Mouse (Mus musculus): ENCODE measurements around the gene Nfya.

Nfya gene

DNA sequence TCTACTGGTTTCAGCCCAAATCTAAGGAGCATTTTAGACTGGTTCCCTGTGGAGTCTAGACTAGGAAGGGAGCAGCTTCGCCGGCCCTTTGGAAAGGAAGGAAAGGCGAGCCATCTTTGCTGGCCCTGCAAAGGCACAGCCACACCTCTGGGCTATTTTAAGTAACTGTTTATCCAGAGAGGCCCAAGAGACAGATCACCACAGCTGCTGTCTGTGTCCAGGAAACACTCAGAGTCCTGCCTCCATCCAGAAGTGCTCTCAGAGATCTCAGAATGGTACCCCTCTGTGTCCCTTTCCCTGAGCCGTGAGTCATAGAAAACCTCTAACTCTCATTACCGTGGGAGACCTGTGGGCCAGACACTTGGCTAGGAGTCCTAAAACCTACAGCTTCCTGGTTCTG is 20.7 kb upstream of the Nfya start:
- no peak for DNase-seq (ENCODE audit: low spot score)

DNA sequence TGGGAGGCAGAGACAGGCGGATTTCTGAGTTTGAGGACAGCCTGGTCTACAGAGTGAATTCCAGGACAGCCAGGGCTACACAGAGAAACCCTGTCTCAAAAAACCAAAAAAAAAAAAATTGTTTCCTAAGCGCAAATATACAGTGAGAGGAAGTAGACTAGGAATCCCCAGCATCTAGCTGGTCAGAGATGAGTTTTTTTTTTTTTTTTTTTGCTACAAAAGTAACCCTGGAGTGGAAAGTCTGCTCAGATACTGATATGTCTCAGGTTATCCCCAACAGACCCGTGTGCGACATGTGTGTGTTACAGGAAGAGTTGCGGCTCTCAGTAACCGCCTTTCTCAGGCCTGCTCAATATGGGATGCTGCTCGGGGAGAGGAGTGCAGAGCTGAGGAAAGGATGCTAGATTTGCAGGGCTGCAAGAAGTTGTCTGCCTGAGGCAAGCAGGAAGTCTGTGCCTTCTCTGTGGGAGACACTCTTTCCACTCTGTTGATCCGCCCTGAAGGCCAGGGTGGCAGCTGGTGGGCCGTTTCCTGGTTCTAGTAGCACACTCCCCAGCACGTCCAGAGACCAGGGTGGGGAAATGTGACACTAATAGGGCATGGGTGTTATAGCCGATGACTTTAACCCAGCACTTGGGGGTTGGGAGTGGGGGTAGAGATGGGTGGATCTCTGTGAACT is 18.3 kb upstream of the Nfya start:
- no peak for DNase-seq (ENCODE audit: low spot score)

DNA sequence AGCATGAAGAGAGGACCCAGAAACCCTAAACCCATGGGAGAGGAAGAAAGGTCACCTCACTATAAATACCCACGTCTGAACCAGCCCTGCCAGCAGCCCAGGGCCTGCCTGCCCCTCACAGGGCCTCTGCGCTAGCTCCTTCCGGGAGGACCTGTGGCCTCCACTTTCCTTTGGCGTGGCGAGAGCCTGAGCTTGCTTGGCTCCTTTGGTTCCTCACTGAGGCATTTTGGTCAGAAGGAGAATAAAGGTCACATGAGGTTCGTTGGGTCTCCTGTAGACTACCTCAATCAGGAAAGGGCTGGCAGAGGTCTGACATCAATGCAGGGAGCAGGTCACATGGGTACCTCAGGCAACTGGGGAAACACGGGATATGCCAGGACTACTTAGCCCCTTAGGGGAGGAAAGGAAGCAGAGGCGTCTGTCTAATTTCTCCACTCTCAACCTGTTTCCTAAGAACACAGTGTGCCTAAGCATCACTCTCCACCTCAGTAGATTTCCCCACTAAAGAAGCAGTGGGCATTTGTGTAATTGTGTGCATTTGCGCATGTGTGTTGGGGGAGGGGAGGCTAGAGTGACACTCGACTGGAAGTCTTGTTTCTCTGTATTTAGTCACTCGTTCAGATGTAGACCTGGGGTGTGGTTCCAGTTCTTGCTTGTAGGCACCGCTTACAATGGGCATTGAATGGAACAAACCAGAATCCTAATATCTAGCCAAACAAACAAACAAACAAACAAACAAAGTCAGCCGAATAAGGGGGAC is 17.5 kb upstream of the Nfya start:
- no peak for DNase-seq (ENCODE audit: low spot score)

DNA sequence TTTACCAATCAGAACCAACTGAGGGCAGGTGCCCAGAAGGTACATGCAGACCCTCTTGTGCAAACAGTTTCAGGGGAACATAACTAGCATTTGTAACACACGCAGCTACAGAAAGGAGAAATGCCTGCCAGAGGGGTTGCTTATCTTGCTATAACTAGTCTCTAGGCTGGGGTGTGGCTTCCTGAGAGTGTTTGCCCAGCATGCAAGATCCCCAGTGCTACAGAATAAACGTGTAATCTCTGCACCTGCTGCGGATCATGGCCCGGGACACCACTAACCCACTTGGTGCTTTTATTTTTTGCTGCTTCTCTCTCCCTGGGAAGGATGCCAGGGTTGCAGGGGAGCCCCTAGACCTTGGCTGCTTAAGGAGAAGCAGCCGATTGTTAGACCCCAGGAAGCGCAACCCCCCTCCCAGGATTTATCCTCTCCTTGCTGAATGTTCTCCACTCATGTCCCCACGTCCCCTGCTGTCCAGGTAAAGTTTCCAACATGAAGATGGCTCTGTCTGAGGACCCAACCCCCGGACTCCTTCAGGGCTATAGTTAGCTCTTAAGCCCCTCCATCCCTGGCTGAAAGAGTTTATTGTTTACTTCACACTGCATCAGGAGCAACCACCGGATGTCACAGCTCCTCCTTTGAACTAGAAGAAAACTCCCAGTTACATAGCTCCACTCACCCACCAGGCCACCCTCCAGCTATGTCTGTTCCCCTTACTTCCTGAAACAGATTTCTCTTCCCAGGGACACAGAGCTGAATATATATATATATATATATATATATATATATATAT is 16.3 kb upstream of the Nfya start:
- no peak for DNase-seq (ENCODE audit: low spot score)

DNA sequence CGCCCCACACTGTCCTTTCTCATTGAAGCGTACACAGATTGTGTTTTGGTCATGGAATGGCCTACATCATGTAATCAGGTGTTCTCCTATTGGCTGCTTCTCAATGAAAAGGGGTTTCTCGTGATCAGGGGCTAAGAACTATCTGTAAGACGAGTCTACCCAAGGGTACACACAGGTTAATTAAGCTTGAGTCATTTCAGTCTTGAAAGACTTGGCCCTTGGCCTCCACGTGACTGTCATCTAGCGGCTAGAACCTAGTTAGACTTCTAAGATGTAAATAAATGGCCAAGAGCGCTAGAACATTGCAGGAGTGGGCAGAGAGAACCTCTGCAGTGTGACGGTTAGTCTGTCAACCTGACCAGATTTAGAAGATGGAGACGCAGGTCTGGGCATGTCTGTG is 14.5 kb upstream of the Nfya start:
- DNase-seq (ENCODE audit: low spot score): no peak

DNA sequence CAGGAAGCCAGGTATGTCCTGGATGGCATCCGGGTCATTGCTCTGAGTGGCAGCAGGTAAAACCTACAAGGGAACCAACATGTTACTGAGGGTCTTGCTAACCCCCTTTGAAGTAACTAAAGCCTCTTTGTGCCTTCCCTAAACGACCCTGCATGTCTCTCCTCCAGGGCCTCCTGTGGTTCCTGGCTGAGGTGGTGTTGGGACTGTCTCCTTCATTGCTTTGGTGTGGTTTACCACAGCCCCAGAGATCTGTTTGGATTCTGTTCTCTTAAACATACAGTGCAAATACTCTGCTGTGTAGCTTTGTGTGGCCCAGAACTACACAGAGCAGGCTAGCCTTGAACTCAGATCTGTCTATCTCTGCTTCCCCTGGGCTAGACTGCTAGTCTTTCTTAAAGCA is 9.9 kb upstream of the Nfya start:
- no peak for DNase-seq (ENCODE audit: low spot score)

DNA sequence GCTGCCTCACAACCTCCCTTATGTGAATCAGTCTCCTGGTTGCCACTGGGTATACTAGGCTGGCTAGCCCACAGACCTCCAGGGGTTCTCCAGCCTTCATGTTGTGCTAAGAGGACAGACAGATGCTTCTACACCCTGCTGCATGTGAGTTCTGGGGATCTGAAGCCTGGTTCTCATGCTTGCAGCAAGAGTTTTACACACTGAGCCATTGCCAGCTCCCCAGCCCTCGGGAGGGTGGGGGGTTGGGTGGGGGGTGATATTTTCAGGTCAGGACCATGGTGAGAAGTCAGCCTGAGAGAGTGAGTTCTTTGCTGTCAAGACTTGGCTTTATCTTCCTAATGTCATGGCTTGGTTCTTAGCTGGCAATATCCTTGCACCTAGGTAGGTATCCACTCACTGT is 9.1 kb upstream of the Nfya start:
- DNase-seq (ENCODE audit: low spot score): no peak

DNA sequence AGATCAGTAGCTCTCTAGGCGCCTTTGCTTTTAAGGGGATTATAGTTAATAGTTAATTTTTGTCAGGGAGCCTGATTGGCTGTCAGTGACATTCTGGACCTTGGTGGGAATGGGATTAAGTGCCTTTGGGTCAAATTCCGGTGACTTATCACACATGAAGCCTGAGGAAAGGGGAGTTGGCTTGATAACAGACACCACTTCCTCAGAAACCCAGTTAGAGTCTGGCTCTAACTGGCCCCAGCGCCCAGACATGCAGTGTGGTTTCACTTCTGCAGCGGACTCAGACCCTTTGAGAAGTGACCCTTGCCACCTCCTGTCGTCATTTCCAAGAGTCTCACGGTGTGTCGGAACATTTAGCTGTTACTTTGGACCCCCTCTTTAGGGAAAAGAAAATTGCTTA is 8.5 kb upstream of the Nfya start:
- no peak for DNase-seq (ENCODE audit: low spot score)

DNA sequence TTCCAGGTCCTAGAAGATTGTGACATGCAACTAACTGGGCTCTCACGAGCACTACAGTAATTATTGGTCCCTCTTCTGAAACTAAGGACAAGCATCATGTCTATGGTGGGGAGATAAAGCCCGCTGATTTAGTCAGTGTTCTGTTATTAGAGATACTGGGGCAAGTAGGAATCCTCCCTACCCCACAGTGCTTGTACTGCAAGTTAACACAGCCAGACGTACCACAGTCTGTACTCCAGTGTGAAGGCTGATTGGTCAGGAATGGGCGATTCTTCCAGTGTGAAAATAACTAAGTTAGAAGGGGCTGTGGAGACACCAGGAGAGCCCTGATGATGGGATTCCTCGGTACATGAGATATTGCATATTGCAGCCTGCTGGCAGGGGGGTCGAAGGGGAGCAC is 7.8 kb upstream of the Nfya start:
- no peak for DNase-seq (ENCODE audit: low spot score)

DNA sequence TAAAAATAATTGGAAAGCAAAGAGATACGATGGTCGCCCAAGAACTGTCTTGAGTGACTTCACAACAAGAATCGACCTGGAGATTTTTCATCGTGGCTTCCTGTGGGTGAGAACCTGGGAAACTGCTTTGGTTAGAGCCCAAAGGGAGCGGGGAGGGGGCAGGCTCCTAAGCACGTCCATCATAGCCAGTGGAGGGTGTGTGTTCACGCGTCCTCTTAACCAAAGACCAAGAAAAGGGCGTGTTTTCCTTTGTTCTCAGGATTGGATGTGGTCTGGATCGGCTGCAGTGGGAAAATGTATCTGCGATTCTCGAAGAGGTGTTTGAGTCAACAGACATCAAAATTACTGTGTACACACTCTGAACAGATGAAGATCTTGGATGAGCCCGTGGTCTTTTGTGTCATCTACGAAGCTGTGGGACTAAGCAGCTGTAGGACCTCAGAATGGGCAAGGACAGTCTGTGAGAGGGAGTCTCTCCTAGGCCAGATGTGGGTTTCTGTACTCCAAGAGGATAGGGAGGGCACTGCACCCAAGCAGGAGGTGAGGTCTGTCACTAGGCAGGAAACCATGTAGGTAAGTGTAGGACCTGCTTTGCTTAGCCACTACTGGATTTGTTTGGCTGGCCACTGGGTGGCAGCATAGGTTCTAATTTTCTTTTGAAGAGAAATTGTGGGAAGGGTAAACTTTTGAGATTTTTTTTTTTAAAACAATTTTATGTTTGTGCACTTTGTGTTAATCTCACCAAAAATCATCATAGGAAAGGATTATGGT is 6.9 kb upstream of the Nfya start:
- no peak for DNase-seq (ENCODE audit: low spot score)

DNA sequence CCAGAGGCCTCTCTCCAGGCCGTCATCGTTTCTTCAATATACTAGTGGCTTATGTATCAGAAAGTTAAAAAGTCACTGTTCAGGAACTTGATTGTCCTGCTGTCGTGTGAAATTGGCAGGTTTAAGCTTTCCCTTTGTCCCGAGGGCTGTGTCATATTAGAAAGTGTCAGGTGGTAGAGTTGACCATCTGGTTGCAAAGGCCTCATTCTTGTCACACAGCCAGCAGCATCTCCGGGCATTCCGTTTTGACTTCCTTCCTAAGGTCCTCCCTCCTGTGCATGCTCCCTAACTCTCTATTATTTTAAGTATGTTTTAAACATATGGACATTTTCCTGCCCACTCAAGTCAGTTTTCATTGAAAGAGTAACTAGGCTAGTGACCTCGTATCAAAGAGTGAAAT is 6.3 kb upstream of the Nfya start:
- DNase-seq (ENCODE audit: low spot score): no peak

DNA sequence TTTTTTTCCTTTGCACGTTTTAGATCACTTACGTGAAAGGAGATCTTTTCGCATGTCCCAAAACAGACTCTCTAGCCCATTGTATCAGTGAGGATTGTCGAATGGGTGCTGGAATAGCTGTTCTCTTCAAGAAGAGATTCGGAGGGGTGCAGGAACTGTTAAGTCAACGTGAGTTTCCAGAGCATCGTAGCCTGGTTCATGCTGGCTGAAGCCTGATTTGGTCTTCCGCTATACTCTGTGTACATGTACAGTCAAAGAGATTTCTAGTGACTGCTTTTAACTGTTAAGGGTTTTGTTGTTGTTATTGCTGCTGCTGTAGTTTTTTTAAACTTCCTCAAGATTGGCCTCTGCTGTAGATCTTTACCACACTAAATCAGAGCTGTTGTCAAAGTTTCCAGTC is 1.5 kb upstream of the Nfya start:
- no peak for DNase-seq (ENCODE audit: low spot score)

DNA sequence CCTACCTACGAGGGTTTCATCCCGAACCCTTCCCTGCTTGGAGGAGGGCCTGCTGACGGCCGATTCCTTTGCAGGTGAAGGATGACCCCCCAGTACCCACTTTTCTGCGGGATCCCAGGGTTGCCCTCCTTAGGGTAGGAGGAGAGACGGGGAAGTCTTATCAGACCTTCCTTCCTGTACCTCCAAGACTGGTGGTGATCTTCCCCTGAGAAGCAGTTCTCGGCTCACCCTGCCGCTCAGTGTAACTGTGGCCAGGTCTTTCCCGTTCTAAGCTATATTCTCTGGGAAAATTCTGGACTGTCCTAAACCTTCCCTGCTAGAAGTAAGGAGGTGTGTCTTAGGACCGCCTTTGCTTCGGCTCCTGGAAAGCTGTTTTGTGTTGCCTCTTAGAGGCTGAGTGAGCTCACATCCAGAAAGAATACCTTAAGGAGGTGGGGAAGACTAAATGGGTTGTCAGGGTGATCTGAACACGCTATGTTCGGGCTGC is 636 bp upstream of the Nfya start:
- DNase-seq (ENCODE audit: low spot score): no peak

DNA sequence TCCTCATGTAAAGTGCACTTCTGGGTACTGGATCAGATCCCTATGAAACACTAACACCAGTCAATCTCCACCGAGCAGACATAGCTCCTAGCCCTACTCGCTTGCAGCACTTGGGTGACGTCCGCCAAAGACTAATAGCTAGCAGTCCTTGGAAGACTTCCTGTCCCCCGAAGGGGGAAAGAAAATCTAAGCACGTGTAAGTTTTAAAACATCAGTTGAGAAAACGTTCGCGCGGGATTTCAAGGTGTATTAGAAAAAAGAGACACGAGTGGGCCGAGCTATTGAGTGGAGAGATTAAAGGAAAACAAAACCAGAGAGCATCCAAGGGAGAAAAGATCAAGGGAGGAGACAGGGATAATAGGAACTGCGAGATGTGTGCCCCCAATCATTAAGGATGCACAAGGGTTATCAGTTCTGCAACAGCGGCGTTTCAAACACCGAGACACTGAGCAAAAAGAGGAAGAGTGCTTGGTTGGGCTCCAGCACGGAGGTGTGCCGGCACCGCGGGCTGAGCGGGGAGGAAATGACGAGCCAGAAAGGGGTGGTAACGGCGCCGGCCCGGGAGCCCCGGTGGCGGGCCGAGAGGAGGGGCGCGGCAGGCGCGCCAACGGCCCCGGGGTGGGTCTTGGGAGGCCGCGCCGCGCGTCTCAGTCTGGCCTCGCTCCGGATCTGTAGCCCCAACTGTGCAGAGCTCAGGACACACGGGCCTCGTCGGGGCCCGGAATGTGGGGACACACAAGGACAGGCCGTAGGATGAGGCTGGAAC is 997 bp downstream of the Nfya start:
- peak; percentile 73 for DNase-seq (ENCODE audit: low spot score)

DNA sequence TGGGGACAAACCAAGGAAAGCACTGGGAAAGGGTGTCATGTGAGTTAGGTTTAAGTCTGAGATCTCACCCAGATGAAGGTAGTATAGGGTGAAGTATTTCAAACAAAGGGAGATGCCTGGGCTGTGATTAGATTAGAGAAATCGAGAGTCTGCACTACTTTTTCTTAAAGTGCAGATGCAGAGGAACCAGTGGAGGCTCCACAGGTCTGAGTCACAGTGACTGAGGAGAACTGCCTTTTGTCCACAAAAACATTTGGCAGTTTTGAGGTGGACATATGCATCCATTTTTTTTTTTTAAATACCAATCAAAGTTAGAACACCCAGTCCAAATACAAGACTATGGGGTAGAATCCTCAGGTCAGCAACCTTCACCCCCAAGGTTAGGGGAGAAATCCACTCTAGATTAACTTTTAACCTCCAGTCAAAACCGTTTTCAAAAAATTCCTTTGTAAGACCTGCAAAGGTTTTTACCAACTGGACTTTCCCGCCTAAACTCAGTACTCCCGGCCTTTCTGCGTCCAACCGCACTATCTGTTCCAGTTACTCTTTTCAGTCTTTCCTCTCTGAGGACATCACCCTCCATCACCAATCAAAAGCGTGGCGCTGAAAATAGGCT is 1.7 kb downstream of the Nfya start:
- no peak for DNase-seq (ENCODE audit: low spot score)

DNA sequence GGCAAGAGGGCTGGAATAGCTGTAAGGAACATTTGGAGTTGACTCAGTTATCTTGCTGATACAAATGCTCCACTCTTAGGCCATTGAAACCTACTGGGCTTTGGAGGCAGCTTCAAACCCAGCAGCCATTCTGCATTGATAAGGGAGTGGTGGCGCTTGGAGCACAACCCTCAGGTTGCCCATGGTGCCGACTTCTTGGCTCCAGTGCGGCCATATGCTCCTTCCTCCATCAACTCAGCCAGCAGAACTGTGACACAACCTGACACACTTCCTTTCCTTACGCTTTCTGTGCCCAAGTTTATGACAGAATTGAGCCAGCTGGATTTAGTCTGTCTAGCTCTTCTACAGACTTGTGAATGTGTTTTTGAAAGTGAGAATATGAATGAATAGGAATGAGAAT is 2.6 kb downstream of the Nfya start:
- no peak for DNase-seq (ENCODE audit: low spot score)

DNA sequence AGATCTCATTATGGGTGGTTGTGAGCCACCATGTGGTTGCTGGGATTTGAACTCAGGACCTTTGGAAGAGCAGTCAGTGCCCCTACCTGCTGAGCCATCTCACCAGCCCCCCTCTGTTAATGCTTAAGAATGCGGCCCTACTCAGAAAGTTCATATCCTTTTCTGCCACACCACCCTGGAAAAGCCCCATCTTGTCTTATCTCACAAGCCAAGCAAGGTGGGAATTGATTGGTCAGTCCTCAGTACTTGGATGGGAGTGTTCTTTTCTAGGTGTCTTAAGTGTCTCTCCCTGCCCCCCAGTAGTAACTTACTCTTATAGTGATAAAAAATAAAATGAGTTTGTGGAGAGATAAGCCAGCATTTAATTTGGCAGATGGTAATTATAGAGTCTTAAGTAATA is 5.0 kb downstream of the Nfya start:
- DNase-seq (ENCODE audit: low spot score): no peak

DNA sequence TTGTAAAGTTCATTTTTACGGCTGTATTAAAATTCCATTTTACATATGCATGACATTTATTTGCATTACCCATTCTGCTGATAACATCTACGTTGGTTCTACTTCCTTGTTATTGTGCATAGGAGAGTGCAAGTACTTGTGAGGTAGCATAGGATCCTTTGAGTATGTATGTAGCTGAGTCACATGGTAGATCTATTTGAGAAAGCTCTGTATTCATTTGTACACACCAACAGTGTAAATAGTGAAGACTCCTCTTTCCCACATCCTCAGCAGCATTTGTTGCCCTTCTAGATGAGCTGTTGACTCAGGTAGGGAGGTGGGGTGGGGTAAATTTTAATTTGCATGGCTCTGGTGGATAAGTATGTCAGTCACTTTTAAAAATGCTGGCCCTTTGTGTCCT is 5.9 kb downstream of the Nfya start:
- no peak for DNase-seq (ENCODE audit: low spot score)

DNA sequence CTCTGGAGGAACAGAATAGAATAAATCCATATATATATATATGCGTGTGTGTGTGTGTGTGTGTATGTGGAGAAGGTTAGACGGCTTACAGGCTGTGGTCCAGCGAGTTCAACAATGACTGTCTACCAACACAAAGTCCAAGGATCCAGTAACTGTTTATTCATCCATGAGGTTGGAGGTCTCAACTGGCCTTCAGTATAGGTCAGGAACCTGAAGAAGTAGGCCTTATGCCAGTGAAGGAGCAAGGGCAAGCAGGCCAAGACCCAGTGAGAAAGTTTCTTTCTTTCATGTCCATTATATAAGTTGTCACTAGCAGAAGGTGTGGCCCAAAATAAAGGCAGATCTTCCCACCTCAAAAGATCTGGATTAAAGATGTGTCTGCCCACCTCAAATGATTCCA is 7.0 kb downstream of the Nfya start:
- no peak for DNase-seq (ENCODE audit: low spot score)

DNA sequence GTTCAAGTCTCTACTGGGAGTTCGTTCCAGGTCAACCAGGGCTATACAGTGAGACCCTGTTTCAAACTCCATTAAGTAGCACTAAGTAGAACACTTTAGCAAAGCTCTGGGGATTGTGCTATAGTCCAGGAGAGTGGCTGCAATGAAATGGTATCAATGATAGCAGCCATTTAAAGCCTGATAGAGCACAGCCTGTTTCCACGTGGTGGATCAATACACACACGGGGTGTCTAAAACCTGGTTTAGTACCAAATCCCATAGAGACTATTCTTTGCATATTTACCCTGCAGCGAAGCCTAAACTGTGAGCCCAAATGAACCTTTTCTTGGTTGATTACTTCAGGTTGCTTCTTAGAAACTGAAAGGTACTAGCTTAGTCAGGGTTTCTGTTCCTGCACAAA is 8.0 kb downstream of the Nfya start:
- DNase-seq (ENCODE audit: low spot score): no peak

DNA sequence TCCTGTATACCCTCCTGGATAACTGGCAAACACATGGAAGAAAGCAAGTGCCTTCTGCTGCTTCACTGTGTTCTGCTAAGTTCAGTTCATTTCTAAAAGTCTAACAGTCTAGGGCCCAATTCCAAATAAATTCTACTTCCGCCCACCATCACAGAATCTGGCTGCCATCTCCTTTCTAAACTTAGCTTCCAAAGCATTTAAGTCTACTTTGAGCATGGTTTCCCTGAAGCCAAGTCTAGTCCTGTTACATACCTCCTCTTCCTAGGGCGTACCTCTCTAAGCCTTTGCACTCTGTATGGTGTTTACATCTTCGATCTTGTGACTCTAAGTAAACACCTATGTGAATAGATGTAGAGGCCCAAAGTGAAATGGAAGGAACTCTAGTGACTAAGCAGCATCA is 17.1 kb downstream of the Nfya start:
- no peak for DNase-seq (ENCODE audit: low spot score)
